Mouse (Mus musculus): ENCODE measurements around the gene March11.

The March11 gene

DNA sequence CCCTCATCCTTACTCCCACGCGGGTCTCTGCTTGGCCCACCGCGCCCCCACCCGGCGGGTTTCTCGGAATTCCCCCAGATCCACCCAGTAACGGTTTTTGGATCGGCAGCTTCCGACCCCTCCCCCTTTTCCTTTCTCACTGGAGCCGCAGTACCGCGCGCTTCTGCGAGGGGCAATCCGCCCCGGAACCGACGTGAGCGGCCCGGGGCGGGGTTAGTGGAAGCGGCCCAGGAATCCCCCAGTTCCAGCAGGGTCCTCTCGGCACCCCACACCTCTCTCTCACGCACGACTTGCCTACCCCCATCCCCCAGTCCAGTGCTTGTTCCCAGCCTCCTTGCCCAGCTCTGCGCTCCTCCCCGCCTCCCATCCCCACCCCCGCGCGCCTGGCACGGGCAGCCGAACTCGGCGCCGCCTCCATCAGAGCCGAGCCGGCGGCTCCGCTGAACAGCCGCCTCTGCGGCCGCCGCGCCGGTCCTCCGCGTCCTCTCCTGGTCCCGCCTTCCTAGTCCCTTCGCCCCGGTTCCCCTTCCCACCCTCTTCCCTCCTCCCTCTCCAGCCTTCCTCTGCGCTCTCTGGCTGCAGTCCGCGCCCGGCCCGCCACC is at the start of gene March11:
Gene March11, plus strand, starts transcription at position 420 of the 602 bp plus-strand sequence.
- in situ Hi-C loops (cut with MboI, MseI): no loop called here

DNA sequence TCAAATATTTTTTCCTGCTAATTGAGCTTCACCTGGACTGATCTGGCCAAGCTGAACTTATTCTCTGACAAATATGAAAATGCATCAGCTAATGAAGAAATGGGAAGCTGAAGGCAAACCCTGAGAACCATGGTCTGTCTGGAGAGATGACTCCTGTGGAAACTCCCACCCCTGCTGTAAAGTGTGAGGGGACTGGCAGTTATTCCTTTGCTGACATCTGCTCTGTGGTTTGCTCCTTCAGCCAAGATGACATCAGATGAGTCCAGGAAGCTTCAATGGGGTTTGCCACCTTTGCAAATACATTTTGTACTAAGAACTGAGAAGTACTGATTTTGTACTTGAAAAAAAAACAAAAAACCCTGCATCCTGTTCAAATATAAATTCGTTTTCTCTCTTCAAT is 46.5 kb upstream of the March11 start:
- in situ Hi-C loops (cut with MboI, MseI): no loop called here

DNA sequence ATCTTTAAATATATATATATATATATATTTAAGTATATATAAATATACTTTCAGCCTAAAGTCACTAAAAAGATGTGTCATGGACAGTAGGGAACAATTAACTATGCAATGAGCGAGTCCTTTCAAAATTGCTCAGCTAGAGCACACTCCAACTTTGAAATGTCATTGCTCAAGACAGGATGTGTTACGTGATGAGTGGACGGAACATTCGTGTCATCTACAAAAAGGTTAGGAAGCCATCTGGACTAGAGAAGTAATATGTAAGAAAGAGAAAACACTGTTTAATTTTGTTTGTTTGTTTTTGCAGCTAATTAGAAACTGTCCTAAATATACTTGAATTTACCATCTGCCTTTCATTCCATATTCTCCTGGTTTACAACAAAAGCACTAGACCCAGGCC is 39.3 kb upstream of the March11 start:
- in situ Hi-C loops (cut with MboI, MseI): no loop called here

DNA sequence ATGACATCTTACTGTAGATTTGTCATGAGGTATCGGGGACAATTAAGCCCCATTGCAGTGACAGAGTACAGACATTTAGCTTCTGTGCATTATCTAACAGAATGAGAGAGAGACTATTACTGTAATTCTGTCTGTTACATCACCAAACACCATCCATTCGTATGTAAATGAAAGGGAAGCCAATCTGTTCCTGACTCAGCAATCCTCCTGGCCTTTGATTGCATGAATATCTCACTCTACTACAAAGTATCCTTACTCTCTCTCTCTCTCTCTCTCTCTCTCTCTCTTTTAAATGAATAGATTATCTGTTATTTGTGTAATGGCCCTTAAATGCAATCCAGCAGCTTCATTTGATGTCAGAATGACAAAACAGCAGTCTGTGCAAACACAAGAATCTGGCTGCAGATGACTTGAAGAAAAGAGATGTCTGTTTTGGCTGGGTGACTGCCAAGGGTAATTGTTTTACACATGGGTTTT is 32.8 kb upstream of the March11 start:
- in situ Hi-C loops (cut with MboI, MseI): no loop called here

DNA sequence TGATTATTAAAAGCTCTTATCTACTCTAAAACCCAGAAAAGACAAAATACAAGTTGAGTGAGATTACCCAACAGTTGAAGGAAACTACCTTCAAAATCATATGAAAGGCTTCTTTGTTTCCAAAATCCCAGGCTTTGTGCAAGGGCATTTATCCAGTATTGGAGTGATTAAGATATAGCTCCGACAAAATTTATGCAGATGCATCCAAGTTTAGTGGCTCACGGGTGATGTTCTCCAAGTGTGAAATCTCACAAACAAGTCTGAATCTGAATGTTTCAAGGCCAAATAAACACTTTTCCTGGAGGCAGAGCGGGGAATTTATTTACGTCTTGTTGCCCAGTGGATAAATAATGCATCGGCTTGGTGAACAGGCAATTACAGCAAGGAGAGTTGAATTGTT is 32.2 kb upstream of the March11 start:
- in situ Hi-C loops (cut with MboI, MseI): no loop called here

DNA sequence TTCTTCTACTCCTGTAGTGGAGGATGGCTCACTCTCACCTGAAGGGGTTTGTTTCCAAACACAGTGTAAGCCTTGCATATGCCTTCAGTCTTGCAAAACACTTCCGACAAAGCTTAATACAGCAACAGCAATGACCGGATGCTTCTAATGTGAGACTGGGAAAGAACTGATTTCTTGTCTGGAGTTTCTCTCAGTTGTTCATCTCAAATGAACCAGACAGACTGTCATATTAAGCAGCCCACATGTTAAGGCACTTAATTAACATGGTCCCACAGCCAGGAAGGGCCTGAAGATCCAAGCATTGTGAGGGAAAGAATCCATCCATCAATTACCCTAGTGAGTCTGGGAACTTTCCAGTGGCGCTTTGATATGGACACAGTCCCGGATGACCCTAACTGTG is 17.0 kb upstream of the March11 start:
- in situ Hi-C loops (cut with MboI, MseI): no loop called here

DNA sequence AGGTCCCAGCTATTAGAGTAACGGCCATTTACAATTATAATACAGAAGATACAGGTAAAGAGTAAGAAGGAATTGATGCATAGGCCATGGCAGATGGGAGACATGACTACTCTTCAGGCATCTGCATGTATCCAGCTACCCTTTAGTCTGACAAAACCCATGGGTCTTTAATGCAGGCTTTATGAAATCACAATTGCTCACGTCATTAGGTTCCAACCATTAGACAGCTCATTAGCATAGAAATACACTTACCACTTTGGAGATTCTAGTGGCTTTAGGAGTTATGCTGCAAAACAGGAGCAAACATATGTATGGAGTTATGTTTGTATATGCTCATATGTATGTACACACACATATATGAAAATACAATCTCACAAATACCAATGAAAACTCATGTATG is 16.0 kb upstream of the March11 start:
- in situ Hi-C loops (cut with MboI, MseI): no loop called here

DNA sequence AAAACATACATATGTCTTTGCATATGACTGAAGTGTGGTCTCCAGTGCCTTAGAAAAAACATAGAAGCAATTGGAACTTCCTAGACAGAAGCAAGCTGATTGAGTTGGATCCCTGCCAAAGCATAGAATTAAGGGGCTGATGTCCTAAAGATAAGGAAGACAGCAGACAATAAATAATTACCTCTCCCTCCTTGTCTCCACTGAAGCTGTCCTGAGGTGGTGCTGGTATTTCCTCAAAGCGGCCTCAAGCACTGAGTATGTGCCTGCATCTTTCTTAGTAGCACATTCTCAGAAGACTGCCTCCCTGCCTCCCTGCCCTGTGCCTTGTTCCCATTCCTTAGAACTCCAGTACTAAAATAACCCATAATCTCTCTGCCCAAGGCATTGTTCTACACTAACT is 15.6 kb upstream of the March11 start:
- in situ Hi-C loops (cut with MboI, MseI): no loop called here

DNA sequence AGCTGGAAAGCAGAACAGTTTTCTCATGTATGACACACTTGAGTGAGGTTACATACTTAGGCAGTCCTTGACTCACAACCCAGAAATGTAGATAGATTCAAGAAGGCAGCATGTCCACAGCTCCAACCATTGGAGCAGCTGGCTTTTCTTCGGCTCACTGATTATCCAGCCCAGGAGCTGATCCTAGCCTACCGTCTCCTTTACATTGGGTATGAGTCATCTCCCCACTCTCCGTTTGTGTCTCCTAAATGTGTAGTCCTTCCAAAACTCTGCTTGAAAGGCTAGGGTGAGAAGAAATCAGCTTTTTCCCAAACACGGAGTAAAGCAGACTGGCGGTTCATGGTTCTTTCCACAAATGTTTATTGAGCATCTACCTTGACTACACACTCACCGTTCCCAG is 10.2 kb upstream of the March11 start:
- in situ Hi-C loops (cut with MboI, MseI): no loop called here

DNA sequence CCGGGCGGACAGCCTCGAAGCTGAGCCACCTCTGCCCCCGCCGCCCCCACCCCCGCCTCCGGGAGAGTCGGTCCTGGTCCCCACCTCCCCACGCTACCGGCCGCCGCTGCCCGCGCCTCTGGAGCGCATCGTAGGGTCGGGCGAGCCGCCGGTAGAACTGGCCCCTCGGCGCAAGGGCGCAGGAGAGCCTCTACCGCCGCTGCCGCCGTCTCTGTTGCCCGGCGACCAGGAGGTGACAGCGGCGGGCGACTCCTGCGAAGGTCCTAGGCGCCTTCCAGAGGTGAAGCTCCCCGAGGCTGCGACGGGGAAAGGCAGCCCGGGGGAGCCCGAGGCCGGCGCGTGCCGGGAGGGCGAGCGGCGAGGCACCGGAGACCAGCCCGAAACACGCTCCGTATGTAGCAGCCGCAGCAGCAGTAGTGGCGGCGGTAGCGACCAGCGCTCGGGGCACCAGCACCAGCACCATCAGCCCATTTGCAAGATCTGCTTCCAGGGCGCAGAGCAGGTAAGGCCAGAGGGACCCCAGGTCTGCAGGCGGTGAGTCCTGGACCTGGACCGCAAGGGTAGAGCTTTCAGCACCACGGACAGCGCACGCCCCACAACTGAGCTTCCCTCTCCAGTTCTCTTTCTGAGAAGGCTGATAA is 563 bp downstream of the March11 start:
- in situ Hi-C loops (cut with MboI, MseI): no loop called here

DNA sequence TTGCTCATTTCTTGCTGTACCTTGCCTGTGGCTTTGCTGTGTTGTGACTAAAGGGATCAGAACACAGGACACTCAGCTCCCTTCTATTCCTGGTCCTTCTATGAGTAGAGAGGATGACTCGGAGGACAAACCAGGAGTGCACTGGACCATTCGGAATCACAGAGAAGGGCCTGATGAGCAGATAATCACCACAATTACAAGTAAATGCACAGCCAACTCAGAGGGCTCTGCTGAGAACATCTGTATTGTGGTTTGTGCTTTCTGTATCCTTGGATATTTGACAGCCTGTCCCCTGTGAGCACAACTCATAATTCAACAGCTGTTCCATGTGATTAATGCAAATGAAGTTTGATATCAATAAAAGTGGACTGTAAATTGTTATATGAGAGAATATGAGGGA is 11.0 kb downstream of the March11 start:
- in situ Hi-C loops (cut with MboI, MseI): no loop called here

DNA sequence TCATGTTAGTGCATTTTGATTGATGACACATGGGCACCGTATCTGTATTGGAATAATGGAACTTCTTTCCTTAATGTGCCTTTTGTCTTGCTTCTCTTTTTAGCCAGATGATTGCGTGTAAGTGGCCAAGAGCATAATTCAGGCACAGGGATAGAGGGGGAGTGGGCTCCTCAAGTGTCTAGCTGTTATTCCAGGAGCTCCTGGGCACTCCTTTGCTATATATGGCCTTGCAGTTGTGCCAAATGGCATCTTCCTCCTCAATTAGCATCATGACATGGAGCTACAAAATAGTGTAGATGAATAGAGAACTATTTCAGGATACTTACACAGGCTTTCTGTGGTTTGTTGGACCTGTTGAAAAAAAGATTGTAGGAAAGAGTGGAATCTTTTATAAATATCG is 11.6 kb downstream of the March11 start:
- in situ Hi-C loops (cut with MboI, MseI): no loop called here

DNA sequence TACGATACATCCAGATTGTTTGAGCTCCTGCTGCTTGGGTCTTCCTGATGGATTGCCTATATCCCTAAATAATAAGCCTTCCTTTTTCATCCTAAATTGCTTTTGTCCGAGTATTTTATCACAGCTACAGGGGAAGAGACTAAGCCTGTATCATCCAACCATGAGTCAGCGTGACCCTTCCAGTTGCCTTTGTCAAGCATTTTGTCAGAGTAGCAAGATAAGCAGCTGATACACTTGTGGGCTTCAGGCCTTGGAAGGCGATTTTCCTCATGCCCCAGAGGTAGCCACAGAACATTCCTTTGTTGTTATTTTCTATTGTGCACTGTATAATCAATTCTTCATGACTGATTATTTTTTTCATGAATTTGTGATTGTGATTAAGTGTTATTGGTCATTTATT is 14.0 kb downstream of the March11 start:
- in situ Hi-C loops (cut with MboI, MseI): no loop called here

DNA sequence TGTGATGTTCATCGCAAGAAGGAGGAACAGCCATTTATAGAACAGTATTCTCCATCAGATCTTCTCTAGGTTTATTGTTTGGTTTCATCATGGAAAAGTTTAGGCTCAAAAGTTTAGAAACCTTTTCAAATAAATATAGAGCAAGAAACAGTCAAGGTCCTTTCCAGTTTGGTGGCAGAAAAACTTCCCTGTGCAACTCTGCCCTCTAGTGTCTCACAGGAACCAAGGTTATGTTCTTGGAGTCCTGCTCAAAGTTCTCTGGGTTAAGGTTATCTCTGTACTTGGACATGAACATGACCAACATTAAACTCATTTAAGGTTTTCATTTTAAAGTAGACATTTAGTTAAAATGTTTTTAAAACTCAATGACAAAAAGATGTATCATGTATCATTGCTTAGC is 18.3 kb downstream of the March11 start:
- in situ Hi-C loops (cut with MboI, MseI): loop anchor here (25.0 kb wide), 1 partner anchor 515 kb away; no protein-coding TSS in a partner anchor

DNA sequence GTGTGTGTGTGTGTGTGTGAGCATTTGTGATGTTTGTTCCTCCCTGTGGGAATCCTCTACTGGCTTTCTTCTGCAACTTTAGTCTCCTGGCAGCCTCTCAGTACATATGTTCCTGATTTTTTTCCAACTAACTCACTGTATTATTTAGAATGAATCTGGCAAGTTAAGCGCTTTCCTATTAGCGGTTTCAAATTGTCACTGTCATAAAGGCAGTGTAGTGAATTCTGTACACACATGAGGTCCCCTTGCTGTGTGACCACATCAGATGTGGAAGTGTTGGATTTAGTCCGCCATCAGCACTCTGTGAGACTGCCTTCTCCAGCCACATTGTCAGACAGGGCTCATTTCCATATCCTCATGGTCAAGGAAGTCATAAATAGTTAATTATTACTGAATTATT is 26.9 kb downstream of the March11 start:
- in situ Hi-C loops (cut with MboI, MseI): loop anchor here (25.0 kb wide), 1 partner anchor 523 kb away; no protein-coding TSS in a partner anchor

DNA sequence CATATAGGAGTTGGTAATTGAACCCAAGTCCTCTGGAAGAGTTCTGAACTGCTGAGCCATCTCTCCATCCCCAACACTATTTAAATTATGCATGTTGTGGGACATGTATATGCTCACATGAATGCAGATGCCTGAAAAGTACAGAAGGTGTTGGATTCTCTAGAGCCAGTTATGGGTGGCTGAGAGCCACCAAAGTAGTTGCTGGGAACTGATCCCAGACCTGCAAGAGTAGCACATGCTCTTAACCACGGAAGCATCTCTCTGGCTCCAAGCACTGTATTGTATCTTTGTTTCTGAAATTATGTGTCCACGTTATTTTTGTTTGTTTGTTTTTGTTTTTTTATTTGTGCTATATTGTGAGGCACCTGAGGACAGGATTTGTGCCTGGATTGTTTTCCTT is 28.9 kb downstream of the March11 start:
- in situ Hi-C loops (cut with MboI, MseI): loop anchor here (25.0 kb wide), 1 partner anchor 525 kb away; no protein-coding TSS in a partner anchor

DNA sequence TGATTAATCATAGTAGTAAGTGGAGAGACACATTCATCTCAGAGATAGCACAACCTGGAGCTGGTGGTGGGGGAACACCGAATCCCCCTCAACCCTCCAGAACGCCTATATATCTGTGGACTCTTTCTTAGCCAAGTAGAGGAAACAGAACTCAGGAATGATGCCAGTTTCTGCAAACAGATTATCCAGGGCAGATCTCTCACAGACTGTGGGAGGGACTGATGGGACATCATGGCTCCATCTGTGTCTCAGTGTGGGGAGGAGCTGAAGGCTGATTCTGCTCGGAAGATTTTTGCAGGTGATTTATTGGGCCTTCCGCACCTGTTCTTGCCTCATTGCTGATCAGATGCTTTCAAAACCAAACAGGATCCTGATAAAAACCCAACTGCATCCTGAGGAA is 29.5 kb downstream of the March11 start:
- in situ Hi-C loops (cut with MboI, MseI): loop anchor here (25.0 kb wide), 1 partner anchor 526 kb away; no protein-coding TSS in a partner anchor

DNA sequence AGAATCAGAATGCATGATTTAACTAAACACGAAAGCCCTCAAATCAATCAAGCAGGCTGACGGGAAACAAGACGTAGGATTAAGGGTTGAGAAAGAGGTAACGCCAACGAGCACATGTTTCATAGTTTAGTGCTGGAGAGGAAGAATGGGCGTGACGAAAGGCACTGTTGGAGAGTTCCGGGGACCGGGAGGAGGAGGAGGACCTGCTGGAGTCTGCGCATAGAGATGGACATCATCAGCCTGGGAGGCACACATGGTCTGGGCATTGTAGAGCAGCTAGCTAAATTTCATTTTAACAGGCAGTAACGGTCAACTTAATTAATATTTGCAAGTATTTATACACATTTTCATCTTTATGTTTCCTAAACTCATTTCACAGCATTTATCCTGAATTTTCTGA is 31.6 kb downstream of the March11 start:
- in situ Hi-C loops (cut with MboI, MseI): loop anchor here (10.0 to 25.0 kb wide), 2 partner anchors 528 to 1214 kb away; no protein-coding TSS in a partner anchor

DNA sequence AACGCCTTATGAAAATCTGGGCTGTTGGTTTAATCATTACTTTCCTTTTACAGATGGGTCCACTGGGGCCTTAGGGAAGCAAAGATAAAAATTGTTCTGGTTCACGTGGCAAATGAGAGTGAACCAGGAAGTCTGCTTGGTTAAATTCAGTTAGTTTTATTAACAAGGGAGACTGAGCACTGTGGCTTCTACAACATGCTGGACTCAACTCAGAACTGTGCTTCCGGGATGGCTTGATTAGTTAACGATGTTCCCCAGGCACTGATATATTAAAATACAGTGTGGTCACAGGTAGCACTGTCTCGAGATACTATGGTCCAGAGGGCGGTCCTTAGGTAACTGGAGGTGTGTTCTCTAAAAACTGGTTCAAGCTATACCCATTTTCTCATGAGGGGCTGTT is 32.1 kb downstream of the March11 start:
- in situ Hi-C loops (cut with MboI, MseI): loop anchor here (10.0 to 25.0 kb wide), 2 partner anchors 529 to 1214 kb away; no protein-coding TSS in a partner anchor

DNA sequence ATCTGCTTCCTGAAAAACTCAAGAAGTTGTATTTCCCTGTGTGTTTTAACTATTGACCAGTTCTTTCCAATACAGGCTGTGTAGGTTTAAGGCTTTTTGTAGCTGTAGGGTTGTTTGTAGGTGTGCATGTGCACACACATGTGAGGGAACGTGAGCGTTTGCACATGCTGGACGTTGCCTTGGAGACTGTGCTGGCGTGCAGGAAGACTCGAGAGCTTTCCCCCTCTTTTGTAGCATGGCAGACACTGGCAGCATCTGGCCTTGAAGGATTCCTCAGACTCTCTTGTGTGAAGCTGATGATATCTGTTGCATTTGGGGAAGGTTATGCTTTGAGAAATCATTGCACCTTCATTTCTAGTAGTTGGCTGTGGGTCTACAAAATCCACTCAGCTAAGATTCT is 35.5 kb downstream of the March11 start:
- in situ Hi-C loops (cut with MboI, MseI): loop anchor here (10.0 to 25.0 kb wide), 2 partner anchors 532 to 1210 kb away; no protein-coding TSS in a partner anchor

DNA sequence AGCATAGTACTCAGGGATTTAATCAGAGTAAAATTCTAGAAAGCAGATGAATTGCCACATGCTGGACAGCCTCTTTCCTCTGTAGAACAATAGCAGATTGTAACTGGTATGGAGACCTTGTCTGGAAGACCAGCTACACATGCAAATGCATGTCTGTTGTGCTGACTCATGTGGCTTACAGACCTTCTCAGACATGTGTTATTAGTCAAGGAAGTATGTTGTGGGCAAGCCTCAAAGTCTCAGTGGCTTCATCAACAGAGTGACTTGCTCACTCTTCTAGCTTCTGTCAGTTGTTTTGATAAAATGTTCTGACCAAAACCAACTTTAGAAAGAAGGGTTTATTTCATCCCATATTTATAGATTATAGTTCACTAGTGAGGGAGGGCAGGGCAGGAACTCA is 44.8 kb downstream of the March11 start:
- in situ Hi-C loops (cut with MboI, MseI): no loop called here

DNA sequence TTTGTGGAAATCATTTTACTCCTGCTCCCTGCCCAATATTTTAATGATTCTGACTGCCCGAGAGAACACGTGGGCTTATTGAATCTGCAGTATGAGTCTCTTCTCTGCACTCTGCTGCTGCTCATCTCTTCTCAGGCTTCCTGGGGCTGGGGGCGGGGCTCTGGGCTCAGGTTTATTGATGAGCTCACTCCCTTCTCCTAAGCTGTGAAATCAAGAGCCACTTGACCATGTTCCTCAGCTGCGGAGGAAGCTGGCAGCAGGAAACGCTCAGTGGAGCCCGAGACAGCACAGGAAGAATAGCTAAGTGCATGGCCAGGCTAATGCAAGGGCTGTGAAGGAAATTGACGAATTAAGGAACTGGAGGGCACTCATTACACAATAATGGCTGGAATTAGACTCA is 56.5 kb downstream of the March11 start:
- in situ Hi-C loops (cut with MboI, MseI): no loop called here

DNA sequence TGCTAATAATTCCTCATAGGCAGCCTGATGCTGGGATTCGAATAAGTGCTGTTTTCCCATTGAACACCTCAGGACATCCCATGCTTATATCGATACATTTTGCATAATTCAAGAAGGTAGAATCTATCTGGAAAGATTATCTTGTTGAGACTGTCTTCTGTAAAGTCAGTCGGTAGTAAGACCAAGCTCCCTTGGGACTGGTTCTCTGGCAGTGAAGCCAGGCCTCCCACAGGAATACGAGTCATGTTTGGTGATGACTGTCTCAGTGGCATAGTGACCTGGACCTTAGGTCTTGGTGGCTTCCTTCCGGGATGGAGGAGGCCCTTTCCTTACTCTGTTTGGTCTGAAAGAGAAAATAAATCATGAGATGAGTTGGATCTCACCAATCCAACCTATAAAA is 57.7 kb downstream of the March11 start:
- in situ Hi-C loops (cut with MboI, MseI): no loop called here

All from T-helper 2 cell (primary cell).